Mouse (Mus musculus) neural tube, embryonic 11.5 days (tissue): ENCODE results near the gene Bod1. TPM values are rescaled to one million over a fixed set of nuclear protein-coding genes. Genes with fewer than 3 reads are reported as not detected.

Experiments
- ATAC-seq: fragments of 200-750 bp; cut with Nextera tagmentation; 2 replicates; pipeline ENCODE4 v1.8.0; 2017; ENCODE audit warnings: moderate number of reproducible peaks, mild to moderate bottlenecking, moderate TSS enrichment, moderate library complexity; ENCODE audit not compliant: insufficient read depth, low FRiP score, low TSS enrichment
- DNase-seq: peaks from one replicate; pipeline ENCODE4 v3.0.0-alpha.2; 2015; ENCODE audit warnings: low spot score
- H3K27ac ChIP-seq: fragments of 300-500 bp; sonication (generic); 2 replicates; pipeline ENCODE4 v1.5.1; 2014; ENCODE audit warnings: low read depth, mild to moderate bottlenecking, low read length
- H3K27me3 ChIP-seq: fragments of 300-500 bp; sonication (generic); 2 replicates; pipeline ENCODE4 v1.6.1; 2014; ENCODE audit warnings: mild to moderate bottlenecking, low read length, mixed read lengths; ENCODE audit not compliant: control insufficient read depth, insufficient read depth
- H3K36me3 ChIP-seq: fragments of 300-500 bp; sonication (generic); 2 replicates; pipeline ENCODE4 v1.6.1; 2014; ENCODE audit warnings: mild to moderate bottlenecking, low read length, moderate library complexity, mixed read lengths; ENCODE audit not compliant: control insufficient read depth, insufficient read depth
- H3K4me1 ChIP-seq: fragments of 300-500 bp; sonication (generic); 2 replicates; pipeline ENCODE4 v1.6.1; 2014; ENCODE audit warnings: low read length, mixed read lengths; ENCODE audit not compliant: control insufficient read depth, insufficient read depth
- H3K4me2 ChIP-seq: fragments of 300-500 bp; sonication (generic); 2 replicates; pipeline ENCODE4 v1.6.1; 2014; ENCODE audit warnings: low read depth, mild to moderate bottlenecking, moderate library complexity
- H3K4me3 ChIP-seq: fragments of 300-500 bp; sonication (generic); 2 replicates; pipeline ENCODE4 v1.5.1; 2014; ENCODE audit warnings: low read depth, low read length
- H3K9ac ChIP-seq: fragments of 300-500 bp; sonication (generic); 2 replicates; pipeline ENCODE4 v1.6.1; 2014; ENCODE audit warnings: mild to moderate bottlenecking, low read length
- H3K9me3 ChIP-seq: fragments of 300-500 bp; sonication (generic); 2 replicates; pipeline ENCODE4 v1.6.1; 2016; ENCODE audit warnings: low read length; ENCODE audit not compliant: control insufficient read depth
- WGBS: fragments of 180-500 bp; shearing (Covaris S2); extraction: QIAGEN DNeasy Blood & Tissue Kit; methylation state at CpG from one replicate; pipeline ENCODE4 v1.1.7; 2014; 5-methylcytosine and 5-hydroxymethylcytosine counted together
- polyA plus RNA-seq: library from polyadenylated mRNA; unstranded; fragments of >200 nt; fragmentation: Nextera tagmentation; extraction: Ambion mirVana; gene quantifications from 2 replicates; pipeline ENCODE4 v1.2.1, GENCODE M21; 2014

The Bod1 gene
- polyA plus RNA-seq, 1 experiment from 2014 or later: 162 TPM

- Histone ChIP-seq H3K4me2 (no peak overlapping the region), H3K9me3 (no peaks in the 10 kb centered on the region), H3K27ac (no peak overlapping the region), H3K9ac (no peak overlapping the region), H3K4me3 (no peak overlapping the region), H3K4me1 (no peaks in the 10 kb centered on the region), H3K36me3 (peaks cover 10% of the 10 kb centered on the region), H3K27me3 (no peaks in the 10 kb centered on the region)
- DNase-seq: no peak
- no peak for ATAC-seq
- 86% methylated on average over 7 of the region's 7 CpGs for WGBS
Observed at GRCm38 (mm10) chr11:31662214-31662613, 9.5 kb downstream of the Bod1 start.

- Histone ChIP-seq H3K9ac (no peak overlapping the region), H3K4me3 (no peak overlapping the region), H3K27me3 (no peaks in the 10 kb centered on the region), H3K4me2 (no peak overlapping the region), H3K27ac (no peak overlapping the region), H3K36me3 (no peaks in the 10 kb centered on the region), H3K9me3 (no peaks in the 10 kb centered on the region), H3K4me1 (no peaks in the 10 kb centered on the region)
- no peak for DNase-seq
- no peak for ATAC-seq
Observed at GRCm38 (mm10) chr11:31657806-31658175, 13.9 kb downstream of the Bod1 start.

- Histone ChIP-seq H3K36me3 (no peaks in the 10 kb centered on the region), H3K9ac (no peak overlapping the region), H3K4me1 (no peaks in the 10 kb centered on the region), H3K27ac (no peak overlapping the region), H3K4me2 (no peak overlapping the region), H3K9me3 (no peaks in the 10 kb centered on the region), H3K4me3 (no peak overlapping the region), H3K27me3 (no peaks in the 10 kb centered on the region)
- ATAC-seq: no peak
- DNase-seq: no peak
- WGBS: 74% methylated on average over 5 of the region's 5 CpGs
Observed at GRCm38 (mm10) chr11:31657168-31657805, 14.4 kb downstream of the Bod1 start.

GRCm38 (mm10) chr11:31649507-31649906 is 22.2 kb downstream of the Bod1 start:
- no peak for ATAC-seq
- Histone ChIP-seq H3K9ac (no peak overlapping the region), H3K27me3 (no peaks in the 10 kb centered on the region), H3K4me1 (no peaks in the 10 kb centered on the region), H3K9me3 (no peaks in the 10 kb centered on the region), H3K27ac (no peak overlapping the region), H3K4me2 (no peak overlapping the region), H3K36me3 (no peaks in the 10 kb centered on the region), H3K4me3 (no peak overlapping the region)
- DNase-seq: no peak
- WGBS: 66% methylated on average over 2 of the region's 2 CpGs

GRCm38 (mm10) chr11:31647268-31647667 is 24.4 kb downstream of the Bod1 start:
- Histone ChIP-seq H3K4me2 (no peak overlapping the region), H3K9me3 (no peaks in the 10 kb centered on the region), H3K4me3 (no peak overlapping the region), H3K36me3 (no peaks in the 10 kb centered on the region), H3K27me3 (no peaks in the 10 kb centered on the region), H3K27ac (no peak overlapping the region), H3K4me1 (no peaks in the 10 kb centered on the region), H3K9ac (no peak overlapping the region)
- ATAC-seq: no peak
- 80% methylated on average over 10 of the region's 10 CpGs for WGBS
- DNase-seq: no peak

GRCm38 (mm10) chr11:31646571-31646970 is 25.1 kb downstream of the Bod1 start:
- DNase-seq (no peak), ATAC-seq (no peak)
- no peak overlapping the region for H3K9ac ChIP-seq
- no peaks in the 10 kb centered on the region for H3K27me3 ChIP-seq
- no peaks in the 10 kb centered on the region for H3K9me3 ChIP-seq
- no peaks in the 10 kb centered on the region for H3K36me3 ChIP-seq
- WGBS: 78% methylated on average over 1 of the region's 1 CpGs
- no peak overlapping the region for H3K27ac ChIP-seq
- no peaks in the 10 kb centered on the region for H3K4me1 ChIP-seq
- H3K4me3 ChIP-seq: no peak overlapping the region
- H3K4me2 ChIP-seq: no peak overlapping the region

- H3K36me3 ChIP-seq: no peaks in the 10 kb centered on the region
- ATAC-seq (no peak), DNase-seq (no peak)
- no peak overlapping the region for H3K27ac ChIP-seq
- H3K4me3 ChIP-seq: no peak overlapping the region
- no peaks in the 10 kb centered on the region for H3K4me1 ChIP-seq
- H3K27me3 ChIP-seq: no peaks in the 10 kb centered on the region
- H3K9me3 ChIP-seq: no peaks in the 10 kb centered on the region
- H3K9ac ChIP-seq: no peak overlapping the region
- WGBS: 62% methylated on average over 6 of the region's 6 CpGs
- H3K4me2 ChIP-seq: no peak overlapping the region
Observed at GRCm38 (mm10) chr11:31643120-31643519, 28.6 kb downstream of the Bod1 start.

- H3K9ac ChIP-seq: no peak overlapping the region
- no peak for DNase-seq
- no peak for ATAC-seq
- no peaks in the 10 kb centered on the region for H3K9me3 ChIP-seq
- no peaks in the 10 kb centered on the region for H3K27me3 ChIP-seq
- H3K27ac ChIP-seq: no peak overlapping the region
- H3K4me3 ChIP-seq: no peak overlapping the region
- no peak overlapping the region for H3K4me2 ChIP-seq
- WGBS: 50% methylated on average over 3 of the region's 3 CpGs
- H3K36me3 ChIP-seq: no peaks in the 10 kb centered on the region
- no peaks in the 10 kb centered on the region for H3K4me1 ChIP-seq
Observed at GRCm38 (mm10) chr11:31641066-31641810, 30.4 kb downstream of the Bod1 start.

GRCm38 (mm10) chr11:31640187-31640586 is 31.5 kb downstream of the Bod1 start:
- H3K4me1 ChIP-seq: no peaks in the 10 kb centered on the region

More at GRCm38 (mm10) chr11:31640187-31640586, 31.5 kb downstream of the Bod1 start:
- Histone ChIP-seq H3K27me3 (no peaks in the 10 kb centered on the region), H3K9me3 (no peaks in the 10 kb centered on the region), H3K27ac (no peak overlapping the region), H3K4me2 (no peak overlapping the region), H3K4me3 (no peak overlapping the region), H3K36me3 (no peaks in the 10 kb centered on the region), H3K9ac (no peak overlapping the region)
- WGBS: 86% methylated on average over 5 of the region's 5 CpGs
- no peak for ATAC-seq
- no peak for DNase-seq
